Mouse (Mus musculus) kidney, postnatal 14 days (tissue): ENCODE measurements around the gene Grk3.

ENCODE experiments used
- DNase-seq: peaks from one replicate; pipeline ENCODE4 v3.0.0; 2022; ENCODE audit warnings: mixed read lengths

The Grk3 gene

DNA sequence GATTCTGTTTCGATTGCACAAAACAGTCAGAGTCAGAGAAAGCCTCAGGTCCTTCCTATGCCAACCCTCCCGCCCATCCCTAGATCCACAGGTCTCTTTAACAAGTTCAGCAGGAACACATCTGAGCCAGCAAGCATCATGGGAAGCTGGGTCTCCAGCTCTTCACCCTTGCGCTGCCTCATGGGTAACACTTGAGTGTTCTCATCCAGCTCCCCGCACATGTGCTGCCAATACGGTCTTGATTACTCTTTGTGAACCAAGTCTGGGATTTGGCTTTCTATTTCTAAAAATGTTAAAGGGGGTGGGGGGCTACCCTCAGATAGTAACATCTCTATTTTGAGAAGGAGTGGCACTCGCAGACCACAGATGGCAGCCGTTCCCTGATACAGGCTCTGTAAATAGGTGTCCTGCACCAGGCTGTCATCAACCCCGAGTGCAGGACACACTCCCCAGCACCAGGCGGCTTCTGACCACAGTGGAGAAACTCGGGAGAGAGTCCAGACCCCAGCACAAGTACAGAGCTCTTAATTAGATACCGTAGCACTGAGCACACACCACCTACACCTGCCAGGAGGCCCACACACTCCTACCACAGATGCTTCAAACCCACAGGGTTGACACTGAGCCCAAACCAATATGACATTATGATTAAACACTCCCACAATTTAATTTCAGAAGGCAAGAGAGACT, 82.6 kb downstream of the Grk3 start:
- no peak for DNase-seq

DNA sequence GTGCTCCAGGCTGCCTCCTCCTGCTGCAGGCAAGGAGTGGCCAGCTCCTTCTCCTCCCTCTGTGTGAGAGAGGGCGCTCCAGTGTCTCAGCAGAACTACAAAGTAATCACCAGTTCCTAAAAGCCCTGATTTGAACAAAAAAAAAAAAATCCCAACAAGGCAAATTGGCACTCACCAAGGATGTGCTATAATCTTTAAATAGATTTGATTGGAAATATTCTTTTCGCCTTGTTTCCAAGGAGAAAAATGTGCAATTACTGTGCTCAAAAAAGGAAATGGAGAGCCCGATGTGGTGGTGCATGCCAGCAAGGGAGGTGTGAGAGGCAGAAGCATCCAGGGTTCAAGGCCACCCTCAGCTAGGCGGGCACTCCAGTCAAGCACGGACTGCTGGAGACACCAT, 83.7 kb downstream of the Grk3 start:
- no peak for DNase-seq

DNA sequence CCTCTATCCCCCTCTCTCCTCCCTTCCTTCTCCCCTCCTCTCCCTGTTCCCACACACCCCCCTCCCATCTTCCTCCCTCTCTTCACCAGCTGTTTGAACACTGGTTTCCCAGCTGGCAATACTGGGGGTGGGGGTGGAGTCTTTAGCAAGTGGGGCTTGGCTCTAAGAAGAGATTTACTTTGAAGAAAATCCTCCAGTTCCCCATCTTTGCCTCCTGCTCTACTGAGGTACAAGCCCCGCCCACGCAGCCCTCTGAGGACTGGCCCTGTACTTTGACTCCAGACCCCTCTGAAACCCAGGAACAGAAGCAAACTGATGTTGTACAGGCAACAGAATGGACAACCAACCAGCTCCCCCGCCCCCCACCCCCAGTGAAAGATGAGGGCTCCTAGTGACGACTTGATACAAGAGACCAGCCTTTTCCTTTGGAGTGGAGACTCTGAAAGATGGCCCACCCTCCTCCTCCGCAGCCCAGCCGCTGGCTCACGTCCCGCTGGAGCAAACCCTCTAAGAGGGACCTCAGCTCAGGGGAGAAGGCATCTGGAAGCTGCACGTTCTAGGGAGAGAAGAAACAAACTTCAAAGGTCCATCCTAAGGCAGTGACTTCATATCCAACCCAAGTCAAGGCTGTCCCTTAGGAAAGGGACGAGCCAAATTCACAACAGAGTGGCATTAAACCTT, 87.2 kb downstream of the Grk3 start:
- DNase-seq, result peak; percentile 22

DNA sequence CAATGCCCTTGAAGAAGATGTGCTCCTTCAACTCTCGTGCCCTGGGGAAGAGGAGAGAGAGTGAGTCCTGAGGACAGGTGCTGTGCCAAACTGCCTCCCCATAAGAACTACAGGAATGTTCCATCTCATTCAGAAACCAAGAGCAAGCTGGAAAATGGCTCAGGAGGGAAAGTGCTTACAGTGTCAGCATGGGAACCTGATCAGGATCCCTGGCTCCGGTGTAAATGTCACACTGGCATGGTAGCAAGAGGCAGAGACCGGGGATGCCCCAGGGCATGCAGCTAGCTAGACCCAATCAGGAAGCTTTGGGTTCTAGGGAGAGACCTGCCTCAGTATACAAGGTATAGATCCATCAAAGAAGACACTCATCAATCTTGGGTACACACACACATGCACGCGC, 90.2 kb downstream of the Grk3 start:
- no peak for DNase-seq

DNA sequence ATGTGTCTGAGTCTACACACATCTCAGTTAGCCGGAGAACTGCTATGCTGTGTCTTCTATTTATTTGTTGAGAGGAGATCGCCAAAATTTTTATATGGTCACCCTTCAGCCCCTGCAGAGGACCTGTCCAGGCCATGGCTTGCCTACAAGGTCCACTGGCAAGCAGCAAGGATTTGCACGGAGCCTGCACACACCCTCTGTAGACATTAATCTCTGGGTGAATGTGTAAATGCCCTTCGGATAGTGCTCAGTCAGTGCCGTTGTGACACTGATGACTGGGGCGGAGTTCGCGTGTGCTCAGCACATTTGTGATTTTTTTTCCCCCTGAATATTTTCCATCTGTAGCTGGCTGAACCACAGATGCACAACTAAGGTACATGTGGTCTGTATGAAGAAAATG, 90.8 kb downstream of the Grk3 start:
- DNase-seq, result no peak

DNA sequence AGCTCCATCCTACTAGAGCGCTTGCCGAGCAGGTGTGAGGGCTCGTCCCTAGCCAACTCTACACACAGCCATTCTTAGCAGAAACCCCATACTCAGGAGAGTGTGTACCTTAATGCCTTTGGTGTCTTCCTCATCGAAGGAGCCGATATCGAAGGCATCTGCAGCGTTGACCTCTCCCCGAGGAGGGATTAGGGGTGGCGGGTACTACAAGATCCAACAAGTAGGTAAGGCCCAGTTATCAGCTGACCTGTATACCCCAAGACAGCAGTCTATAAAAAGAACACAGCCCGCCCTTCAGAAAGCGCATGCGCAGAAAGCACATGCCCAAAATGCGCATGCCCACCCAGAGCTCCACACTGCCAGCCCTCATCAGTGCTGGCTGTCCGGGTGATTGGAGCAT, 91.8 kb downstream of the Grk3 start:
- DNase-seq, result no peak

DNA sequence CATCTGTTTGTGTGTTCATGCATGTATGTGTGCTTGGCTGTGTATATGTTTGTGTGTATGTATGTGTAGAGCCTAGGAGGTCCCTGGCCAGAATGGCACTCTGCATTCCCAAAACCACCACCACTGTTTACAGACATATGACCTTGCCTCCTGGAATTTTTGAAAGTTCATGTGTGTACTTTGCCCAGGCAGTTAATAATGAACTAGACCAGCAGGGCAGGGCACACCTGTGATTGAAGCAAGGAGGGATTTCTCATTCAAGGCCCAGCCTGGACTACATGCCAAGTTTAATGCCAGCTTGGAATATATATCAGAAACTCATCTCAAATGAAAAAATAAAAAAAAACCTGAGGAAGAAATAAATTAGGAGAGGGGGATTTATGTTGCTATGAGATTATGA, 93.7 kb downstream of the Grk3 start:
- DNase-seq, result peak; percentile 66

DNA sequence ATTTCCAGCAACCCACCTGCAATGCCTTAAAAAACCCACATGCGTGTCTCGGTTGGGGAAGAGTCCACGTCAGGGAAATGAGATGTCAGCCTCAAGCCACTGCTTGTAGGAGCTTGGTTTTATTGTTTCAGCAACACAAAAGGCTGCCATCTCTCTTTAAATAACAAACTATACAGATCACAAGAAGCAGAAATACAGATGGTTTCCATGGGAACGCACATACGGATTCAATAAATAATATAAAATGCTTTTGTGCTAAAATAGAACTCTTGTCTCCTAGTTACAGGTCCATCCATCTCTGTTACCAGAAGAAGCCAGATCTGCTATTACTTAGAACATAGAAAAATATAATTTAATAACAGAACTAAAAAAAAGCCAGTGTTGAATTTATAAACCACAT, 105.2 kb downstream of the Grk3 start:
- DNase-seq, result no peak

DNA sequence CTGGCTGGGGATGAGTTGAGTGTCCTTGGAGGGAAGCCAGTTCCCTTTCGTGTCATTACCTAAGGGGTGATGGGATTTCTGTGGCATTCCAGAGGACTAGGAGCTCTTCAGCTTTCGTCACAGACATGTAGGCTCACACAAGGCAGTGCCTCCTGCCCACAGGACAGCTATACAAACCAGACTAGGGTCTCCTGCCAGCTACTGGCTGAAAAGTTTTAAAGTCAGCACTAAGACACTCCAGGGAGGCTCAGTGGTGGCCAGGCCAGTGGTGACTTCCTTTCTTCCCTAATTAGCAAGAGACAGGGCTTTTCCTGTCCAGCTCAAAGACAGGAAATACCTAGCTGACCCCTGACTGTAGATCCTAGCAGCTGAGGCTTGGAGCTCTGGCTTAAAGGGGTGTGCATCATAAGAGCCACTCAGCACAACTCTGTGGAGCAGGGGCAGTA, 107.4 kb downstream of the Grk3 start:
- DNase-seq, result peak; percentile 60

DNA sequence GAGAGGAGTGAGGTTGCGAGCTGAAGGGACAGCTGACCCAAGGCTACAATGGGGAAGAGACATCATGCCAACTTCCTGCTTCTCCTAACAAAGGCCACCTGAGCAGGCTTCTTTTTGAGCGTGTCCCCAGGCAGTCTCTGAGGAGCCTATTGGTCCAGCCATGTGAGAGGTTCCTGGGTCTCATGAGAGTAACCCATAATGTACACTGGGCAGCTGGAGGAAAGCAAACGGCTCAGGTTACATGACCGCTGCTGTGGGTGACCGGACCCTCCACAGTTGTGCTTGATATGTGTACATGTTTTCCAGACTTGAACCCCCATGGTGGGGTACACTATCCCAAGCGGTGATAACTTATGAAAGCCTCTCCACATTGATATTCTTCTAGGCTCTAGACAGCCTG, 108.1 kb downstream of the Grk3 start:
- no peak for DNase-seq

DNA sequence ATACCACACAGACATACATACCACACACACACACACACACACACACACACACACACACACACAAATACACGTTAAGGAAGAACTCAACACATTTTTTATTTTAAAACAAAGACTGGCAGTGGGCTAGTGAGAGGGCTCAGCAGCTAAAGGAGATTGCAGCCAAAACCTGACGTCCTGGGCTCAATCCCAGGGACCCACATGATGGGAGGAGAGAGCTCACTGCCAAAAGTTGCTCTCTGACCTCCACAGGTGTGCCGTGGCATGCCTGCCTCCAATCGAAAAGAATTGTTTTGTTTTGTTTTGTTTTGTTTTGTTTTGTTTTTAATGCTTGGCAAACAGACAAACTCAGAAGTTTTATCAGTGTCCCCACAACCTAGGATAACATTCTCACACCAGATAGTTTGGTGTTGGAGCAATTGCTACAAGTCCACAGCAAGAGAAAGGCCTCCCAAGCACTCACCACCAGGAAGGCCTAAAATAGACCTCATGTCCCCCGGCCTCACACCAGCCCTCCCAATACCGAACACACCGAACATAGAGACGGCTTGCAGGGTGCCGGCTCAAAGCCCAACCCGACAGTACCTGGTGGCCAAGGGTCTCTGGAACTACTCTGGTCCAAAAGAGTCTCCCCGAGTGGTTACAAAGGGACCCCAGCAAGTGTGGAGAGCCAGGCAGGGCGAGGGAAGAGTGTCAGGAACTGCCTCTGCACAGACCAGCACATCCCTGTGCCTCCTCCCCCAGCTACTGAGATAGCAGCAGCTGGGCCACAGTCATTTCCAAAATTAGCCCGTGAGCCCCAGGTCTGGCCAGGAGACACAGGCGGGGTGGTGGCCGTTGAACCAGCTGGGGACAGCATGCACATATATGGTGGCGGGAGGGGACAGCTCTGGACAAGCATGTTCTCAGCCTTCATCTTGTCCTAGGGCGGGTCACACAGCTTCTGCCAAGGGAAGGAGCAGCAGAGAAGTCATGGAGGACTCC, 119.6 kb downstream of the Grk3 start, which contains the start of gene Myo18b:
TSS of gene Myo18b (minus strand) at position 689 of the 981 bp plus-strand sequence.
- no peak for DNase-seq

DNA sequence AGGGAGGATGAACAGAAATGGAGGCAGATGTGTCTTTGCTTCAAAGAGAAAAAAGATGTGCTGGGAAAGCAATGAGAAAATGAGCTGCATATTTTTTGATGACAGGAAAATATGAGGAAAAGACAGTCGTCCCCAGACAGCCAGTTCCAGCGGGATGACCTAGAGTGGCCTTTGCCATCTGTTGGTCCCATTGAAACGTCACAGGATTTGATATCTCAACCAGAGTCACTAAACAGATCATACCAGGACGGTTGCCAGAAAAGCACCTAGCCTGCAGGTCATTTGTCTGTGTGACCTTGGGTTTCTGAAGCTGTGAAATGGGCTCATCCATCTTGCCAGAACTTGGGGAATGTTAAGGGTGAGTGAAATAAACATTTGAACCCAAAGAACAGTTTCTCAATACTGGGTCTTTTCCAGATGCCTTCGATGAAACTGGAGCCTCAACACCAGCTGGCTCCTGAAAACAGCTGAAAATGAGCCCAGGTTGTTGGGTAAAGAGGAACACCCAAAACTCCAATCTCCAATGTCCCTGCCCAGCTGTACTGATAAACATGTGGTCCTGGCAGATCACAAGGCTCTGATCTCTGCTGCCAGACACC, 122.0 kb downstream of the Grk3 start:
- peak; percentile 41 for DNase-seq

DNA sequence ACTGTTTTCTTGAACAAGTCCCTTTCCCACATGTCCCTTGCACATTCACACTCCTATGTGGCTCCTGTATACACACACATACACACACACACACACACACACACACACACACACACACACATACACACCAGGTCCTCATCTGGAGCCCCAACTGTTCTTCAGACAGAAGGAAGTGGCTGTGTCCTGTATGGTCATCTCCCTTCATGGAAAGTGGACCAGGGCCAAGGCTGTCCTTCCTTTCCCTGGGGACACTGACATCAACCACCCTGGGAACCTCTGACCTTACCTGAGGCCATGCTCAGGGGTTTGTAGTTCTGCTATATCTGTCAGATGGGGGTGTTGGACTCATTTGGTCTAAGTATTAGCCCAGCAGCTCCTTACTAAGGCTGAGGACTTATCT, 123.2 kb downstream of the Grk3 start:
- DNase-seq, result no peak

DNA sequence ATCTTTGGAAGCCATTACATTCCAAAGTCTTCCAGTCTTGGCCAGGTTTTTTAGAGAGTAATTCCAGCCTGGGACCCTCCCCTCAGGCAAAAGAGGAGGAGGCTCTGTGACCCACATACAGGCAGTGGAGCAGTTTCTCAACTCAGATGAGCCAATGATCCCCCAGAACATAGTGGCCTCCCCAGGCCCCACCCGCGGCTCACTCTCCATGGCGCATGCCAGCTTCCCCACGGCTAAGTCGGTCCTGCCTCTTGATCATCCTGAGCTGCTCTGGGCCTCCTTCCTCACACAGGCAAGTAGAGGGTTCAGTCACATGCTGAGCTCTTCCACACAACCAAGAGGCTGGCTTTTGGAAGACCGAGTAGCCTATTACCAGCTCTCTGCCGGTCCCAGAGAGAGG, 126.9 kb downstream of the Grk3 start:
- DNase-seq, result no peak

DNA sequence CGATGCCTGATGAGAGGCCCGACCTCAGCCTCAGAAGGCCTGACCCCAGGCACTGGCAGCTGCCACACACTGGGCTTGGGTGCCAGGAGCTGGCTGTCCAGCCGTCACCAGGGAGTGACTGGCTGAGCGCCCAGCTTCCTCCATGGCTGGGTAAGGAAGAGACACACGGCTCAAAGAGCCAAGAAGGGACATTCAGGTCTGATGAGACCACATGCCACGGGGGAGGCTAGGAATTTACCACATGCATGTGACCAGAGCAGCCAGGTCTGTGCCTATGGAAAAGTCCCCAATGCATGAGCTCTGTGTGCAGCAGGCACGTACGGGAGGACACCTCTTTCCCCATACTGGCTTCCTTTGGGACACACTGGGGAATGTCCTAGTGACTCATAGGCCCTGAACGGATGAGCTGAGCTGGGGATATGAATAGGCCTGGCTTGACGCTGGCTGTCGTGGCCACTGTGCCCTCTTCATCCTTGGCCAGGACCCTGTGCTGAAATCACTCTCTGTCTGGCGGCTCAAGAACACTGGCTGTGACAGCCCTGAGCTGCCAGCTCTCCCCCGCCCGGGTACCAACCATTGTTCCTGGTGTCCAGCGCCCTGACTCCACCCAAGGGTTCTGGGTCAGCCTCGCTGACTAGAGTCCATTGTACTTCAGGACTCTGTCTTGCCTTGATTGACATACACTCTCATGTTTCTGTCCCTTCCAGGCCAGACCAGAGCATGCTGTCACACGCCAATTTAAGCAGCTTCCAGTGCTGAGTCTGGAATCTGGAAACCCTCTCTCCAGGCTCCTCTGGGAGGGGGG, 128.7 kb downstream of the Grk3 start:
- DNase-seq, result peak; percentile 64

DNA sequence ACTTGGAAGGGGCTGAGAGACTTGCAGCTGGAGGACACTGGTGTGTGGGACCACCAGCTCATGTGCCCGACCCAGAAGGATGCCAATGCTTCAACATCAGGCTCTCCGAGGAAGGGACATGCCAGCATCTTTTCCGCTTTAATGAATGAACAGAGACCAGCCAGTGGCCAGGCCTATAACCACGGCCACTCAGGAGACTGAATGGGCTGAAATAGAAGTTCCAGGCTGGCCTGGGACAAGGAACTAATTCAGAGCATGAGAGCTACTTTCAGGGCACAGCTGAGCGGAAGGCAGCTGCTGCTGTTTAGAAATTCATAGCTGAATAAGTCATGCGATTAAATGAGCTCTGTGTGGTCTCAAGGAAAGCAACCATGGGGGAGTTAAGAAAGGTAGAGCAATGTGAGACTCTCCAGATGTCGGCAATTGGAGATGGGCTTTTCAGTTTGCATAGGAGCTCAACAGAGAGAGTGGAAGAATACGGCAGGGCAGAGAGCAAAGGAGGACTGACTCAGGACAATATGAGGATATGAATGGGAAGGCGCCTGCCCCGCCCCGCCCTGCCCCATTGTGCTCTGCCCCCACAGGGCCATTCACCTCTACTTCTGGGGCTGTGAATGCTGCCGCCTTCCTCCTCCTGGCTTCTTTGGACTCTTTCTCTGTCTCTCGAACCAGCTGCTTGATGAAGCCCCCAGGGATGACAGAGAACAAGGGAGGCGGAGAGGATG, 138.0 kb downstream of the Grk3 start:
- no peak for DNase-seq

DNA sequence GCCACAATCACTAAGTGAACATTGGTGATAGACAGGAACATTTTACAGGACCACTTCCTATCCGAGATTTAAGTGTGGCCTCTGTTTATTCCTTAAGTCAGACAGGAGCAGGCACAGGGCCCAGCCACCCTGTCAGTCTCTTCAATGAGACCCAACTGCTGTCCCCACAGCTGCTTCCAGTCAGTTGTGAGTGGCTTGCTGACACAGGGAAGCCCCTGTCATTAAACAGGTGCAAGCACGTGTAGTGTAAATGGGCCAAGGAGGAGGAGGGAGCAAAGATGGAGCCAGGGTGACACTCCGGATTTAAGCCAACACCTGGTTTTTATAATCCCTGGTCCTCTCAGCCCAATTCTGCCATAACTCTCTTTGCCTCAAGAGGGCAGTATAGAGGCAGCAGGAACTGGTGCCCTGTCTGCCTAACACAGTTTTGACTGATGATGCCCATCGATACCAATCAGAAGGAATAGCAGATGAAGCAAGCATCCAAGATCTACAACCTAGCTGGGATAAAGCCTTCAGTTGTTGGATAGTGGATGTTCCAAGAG, 138.7 kb downstream of the Grk3 start:
- peak; percentile 65 for DNase-seq

DNA sequence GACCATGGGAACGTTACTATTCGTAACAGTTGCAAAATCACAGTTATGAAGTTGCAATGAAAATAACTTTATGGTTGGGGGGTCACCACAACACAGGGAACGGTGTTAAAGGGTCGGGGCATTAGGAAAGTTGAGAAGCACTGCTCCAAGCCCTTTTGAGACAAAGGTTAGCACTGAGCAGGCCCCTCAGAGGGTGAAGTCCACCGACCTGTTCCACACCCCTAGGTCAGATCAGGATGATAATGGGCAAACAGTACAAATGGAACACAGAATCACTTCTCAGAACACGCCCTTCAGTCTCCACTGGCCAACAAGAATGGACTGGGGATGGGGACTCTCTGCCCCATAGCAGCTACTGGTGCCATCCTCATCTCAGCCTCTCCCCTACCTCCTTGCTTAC, 142.6 kb downstream of the Grk3 start:
- no peak for DNase-seq

DNA sequence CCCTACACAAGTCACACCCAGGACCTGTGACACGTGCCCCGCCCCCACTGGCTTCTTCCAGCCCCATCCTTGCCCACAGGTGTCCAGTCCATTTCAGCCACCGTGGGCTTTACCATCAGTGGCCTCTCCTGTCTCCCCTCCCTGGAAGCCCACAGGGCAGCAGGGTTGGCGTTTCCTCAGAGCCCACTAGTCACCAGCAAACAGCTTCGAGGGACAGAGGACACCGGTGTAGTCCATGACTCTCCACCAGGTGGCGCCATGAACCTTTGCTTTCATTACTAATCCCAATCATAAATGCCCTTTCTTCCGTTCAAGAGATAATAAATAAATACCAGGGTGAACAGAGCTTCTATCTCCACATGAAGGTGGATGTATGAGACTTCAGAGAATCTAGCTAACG, 144.9 kb downstream of the Grk3 start:
- DNase-seq, result peak; percentile 78

DNA sequence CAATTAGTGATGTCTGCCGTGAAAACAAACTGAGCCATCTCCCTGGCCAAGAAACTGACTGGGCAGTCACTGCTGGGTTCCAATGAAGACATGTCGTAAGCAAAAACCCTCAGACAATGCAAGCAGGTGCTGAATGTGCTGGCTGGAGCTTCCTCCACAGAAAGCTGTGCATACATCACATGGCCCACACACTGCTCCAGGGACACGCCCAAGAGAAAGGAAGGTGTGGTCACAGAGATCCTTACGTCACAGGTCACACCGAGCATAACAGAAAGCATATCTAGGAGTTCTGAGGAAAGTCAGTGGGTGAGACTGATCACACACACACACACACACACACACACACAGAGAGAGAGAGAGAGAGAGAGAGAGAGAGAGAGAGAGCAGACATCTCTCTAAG, 147.0 kb downstream of the Grk3 start:
- no peak for DNase-seq

DNA sequence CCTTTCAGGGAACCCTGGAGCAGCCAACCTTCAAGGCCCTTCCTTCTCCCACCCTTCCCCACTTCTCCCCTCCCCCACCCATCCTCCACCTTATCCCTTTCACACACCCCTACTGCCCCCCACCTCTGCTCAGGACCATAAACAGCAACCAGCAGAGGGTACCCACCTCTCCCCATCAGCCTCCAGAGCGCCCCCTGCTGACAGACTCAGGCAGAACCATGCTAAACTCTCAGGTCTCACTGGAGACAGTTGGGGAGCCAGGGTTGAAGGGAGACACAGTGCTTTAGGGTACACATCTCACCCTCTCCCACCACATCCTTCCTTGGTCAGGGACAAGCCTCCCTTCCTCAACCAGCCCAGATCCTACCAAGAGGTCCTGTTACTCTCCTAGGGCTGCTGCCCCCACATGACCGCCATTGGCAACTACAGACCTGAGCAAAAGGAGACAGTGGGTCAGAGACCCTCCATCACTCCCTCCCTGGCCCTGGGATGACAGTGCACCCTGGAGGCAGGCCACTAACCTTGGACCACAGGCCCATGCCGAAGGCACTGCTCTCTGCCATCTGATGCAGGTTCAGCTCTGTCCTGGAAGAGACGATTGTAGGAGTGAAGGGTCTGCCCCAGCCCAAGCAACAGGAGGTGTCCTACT, 150.7 kb downstream of the Grk3 start:
- DNase-seq, result peak; percentile 32
